Mouse (Mus musculus) frontal cortex, adult (tissue): Measurements from ENCODE around the gene Kcnq1.
A peak's percentile ranks its signal among the peaks of the same experiment; 100 is the strongest.

Source experiments
- ATAC-seq: cut with Nextera tagmentation; 2 replicates; pipeline ENCODE4 v1.9.2; 2017; ENCODE audit warnings: mild to moderate bottlenecking, moderate library complexity, mixed read lengths; ENCODE audit not compliant: low TSS enrichment

Kcnq1 gene

DNA sequence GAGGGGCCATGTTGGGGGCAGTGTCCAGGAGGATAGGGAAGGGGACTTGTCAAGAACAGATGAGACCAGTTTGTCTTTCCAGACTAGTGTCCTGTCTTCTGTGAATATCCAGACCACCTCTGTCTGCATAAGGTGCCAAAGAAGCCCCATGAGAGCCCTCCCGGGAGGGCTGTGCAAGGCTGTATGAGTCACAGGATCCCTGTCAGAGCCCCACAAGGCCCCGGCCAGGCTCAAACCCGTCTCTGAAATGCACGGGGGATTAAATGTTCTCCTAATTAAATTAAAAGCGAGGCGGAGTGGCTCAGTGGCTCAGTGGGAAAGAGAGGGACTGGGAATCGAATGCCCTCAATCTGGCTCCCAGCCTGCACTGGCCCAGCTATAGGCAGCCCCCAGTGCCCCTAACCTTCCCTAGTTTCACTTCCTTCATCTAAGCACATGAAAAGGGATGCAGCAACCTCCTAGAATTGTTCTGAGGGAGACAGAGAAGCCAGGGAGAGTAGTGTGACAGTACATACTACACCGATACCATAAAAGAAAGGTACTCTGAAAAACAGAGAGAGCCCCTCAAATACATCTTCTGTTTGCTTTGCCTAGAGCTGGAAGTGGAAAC lies 159.8 kb downstream of the Kcnq1 start:
- ATAC-seq: no peak

DNA sequence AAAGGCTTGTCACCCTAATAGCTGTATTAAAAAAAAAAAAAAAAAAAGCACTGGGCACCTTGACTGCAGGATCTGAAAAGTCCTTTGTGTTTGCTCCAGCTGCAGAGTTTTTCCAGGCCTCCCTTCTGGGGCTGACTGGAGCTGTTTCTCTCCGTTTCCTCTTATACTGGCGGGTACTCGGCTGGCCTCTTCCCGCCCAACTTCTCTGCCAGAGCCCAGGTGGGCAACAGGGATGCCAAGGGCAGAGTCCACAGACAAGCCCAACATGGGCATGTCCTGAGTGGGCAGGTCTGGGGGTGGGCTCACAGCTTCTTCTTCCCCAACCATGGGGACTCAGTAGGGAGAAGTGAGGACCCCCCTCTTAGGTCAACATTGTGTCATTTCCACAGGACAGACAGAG lies 167.6 kb downstream of the Kcnq1 start:
- no peak for ATAC-seq

- no peak for ATAC-seq
Observed at GRCm38 (mm10) chr7:143275030-143275429, 168.9 kb downstream of the Kcnq1 start.

- ATAC-seq: no peak
Observed at GRCm38 (mm10) chr7:143283625-143284024, 177.5 kb downstream of the Kcnq1 start.

DNA sequence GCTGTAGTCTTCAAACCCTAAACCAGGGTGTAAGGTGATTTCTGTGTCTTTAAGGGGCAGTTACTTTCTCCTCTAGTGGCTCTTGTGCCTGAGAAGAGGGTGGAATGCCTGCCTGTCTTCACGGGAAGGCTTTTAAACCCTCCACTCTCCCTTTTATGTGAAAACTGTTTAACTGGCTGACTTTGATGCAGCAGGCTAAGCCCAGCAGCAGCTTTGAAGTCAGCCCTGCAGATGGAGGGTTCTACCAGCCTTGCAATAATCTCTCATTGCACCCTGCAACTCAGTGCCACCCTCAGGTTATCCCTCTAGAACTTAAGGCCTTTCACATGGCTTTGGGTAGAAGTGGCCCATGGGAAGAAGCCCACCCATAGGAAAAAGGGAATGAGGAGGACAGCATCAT lies 178.7 kb downstream of the Kcnq1 start:
- no peak for ATAC-seq

DNA sequence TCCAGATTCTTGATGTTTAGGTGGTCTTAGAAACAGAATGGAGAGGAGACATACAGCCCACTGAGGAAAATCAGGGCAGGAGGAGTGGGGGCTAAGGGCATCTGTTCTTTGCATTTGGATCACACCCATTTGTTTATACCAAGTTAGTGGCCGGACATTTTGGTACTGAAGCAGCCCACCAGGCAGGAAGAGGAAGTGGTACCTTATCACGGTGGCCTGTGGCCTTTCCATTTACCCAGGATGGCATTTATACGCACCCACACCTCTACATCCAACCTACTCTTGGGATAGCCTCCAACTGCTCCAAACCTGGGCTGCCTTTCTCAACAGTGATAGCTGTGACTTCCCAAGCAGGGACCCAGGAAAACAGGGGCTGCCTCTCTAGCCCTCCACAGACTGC lies 179.3 kb downstream of the Kcnq1 start:
- no peak for ATAC-seq

- no peak for ATAC-seq
Observed at GRCm38 (mm10) chr7:143286532-143287290, 180.5 kb downstream of the Kcnq1 start.

DNA sequence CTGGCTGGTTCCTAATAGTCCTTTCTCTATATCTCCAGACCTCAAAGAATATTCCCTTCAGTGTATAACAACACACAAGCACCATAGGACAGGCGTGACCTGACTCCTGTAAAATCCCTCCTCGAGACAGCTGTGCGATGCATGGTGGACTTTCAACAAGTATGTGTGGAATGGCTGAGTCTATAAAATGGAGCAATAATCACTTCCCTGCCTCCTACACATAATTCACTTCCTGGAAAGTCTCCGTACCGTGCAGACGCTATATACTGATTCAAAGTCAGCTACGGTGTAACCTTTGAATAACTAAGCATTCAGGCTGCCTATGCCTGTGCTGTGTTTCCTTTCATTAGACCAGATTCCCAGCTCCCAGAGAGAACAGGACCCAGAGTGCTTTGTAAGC lies 182.0 kb downstream of the Kcnq1 start:
- no peak for ATAC-seq

DNA sequence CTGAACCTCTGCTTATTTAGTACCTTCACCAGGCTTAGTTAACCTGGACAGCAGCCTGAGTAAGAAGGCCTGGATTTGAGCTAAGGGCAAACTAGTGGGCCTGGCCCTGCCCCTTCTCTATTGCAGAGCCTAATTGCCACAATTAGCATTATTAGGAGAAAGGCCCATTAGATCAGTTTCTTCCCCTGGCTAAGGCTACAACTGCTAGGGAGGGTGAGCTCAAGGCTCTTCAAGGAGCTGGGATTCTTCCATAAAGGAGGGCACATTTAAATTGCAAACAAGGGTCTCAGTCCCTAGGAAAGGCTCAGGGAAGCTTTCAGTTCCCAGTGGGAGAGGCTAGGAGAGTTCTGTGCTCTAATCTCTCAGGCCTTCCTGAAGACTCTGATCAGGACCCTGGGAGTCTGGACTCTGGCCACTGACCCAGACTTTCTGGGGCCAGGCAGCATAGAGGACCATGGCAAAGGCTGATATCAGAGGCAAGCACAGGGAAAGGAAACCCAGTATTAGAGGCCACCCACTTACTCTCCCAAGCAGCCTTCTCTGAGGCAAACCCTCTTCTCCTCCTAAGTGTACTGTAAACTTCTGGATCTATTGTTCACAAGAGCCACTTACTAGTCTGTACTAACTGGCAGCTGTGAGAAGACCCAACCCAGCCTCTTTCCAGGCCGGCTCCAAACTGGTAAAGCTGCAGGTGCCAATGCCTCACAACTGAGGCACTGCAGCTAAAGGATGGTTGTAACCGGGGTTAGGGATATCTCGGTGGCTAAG lies 183.1 kb downstream of the Kcnq1 start:
- ATAC-seq: no peak

GRCm38 (mm10) chr7:143294690-143295355 lies 188.7 kb downstream of the Kcnq1 start:
- ATAC-seq: no peak

DNA sequence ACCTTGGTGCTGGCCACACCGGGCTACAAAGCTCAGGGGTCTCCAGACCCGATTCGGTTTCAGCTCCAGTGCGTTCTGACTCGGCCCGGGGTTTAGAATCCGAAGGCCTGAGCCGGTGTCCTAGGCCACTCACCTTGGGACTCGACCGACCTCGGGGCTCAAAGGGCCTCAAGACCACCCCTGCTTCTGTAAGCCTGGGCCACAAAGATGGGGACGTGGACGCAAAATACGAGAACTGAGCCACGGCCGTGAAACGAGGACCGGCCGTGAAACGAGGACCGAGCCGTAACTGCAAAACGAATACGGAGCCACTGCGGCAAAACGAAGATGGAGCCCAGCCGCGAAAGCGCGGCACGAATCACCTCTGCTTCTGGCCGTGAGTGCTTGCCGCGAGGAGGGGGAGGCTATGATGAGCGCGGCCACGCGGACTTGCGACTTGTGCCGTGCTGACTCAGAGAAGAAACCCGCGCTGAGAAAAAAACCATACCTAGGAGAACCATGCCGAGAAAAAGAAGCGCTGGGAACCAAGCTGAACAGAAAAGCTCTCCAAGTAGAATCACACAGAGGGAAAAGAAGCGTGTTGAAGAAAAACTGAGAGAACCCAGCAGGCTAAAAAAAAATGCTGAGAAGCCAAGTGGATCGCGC lies 189.3 kb downstream of the Kcnq1 start:
- no peak for ATAC-seq

GRCm38 (mm10) chr7:143296001-143296379 lies 189.8 kb downstream of the Kcnq1 start:
- no peak for ATAC-seq

DNA sequence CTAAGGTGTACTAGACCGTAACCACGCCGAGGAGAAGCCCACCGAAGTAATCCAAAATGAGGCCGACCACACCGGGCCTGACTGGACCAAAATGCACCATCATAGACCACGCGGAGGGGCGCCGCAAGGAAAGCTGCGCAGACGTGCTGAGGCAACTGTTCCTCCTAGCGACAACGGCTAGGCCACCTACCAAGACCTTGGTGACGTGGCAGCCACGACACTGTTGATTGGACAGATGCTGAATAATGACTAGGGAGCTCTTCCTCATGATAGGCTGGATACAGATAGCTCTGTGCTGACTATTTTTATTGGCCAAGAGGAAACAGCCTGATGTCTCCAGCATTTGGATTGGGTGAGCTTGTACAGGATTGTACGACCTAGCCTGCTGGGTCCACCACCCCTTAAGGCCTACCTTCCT lies 190.2 kb downstream of the Kcnq1 start:
- ATAC-seq: peak; percentile 92

GRCm38 (mm10) chr7:143300037-143300436 lies 193.9 kb downstream of the Kcnq1 start:
- ATAC-seq: no peak

- peak; percentile 35; the same call in 1 of the 2 replicates for ATAC-seq
Observed at GRCm38 (mm10) chr7:143300681-143301080, 194.5 kb downstream of the Kcnq1 start.

- ATAC-seq: no peak
Observed at GRCm38 (mm10) chr7:143302156-143302555, 196.0 kb downstream of the Kcnq1 start.

- ATAC-seq: peak; percentile 90
Observed at GRCm38 (mm10) chr7:143302593-143303238, 196.6 kb downstream of the Kcnq1 start.

DNA sequence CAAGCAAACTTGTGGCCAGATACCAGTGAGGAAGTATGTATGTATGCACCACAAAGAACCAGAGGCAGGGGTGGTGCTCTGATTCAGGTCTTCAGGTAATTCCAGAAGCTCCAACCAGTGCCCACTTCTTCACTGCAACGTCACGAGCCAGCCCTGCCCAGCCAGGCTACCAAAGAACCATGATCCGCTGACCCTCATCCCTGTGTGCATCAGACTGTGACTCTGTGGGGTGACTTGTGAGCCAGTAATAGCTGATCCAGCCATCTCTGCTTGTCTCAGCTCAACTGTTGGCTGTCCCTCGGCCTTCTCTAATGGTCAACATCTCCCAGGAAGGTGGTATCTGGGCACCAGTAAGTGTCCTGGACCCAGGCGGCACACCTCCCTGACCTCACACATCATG lies 197.4 kb downstream of the Kcnq1 start:
- no peak for ATAC-seq

GRCm38 (mm10) chr7:143305808-143306207 lies 199.6 kb downstream of the Kcnq1 start:
- no peak for ATAC-seq

- ATAC-seq: no peak
Observed at GRCm38 (mm10) chr7:143308001-143308400, 201.8 kb downstream of the Kcnq1 start.

GRCm38 (mm10) chr7:143310311-143310710 lies 204.1 kb downstream of the Kcnq1 start:
- no peak for ATAC-seq
